Mouse (Mus musculus) bone marrow, adult 2 months (tissue): ENCODE data around the gene Rbm41.

Experiments
- CTCF ChIP-seq: fragments of 200-500 bp; IDR thresholded peaks from 2 replicates; pipeline ENCODE4 v1.5.1; 2011; ENCODE audit warnings: low read length, control low read depth; ENCODE audit not compliant: control insufficient read depth, insufficient read depth
- POLR2A ChIP-seq: fragments of 200-500 bp; IDR thresholded peaks from 2 replicates; pipeline ENCODE4 v1.6.1; 2011; ENCODE audit warnings: low read depth, mild to moderate bottlenecking, control low read depth, low read length, borderline replicate concordance; ENCODE audit not compliant: control insufficient read depth

DNA sequence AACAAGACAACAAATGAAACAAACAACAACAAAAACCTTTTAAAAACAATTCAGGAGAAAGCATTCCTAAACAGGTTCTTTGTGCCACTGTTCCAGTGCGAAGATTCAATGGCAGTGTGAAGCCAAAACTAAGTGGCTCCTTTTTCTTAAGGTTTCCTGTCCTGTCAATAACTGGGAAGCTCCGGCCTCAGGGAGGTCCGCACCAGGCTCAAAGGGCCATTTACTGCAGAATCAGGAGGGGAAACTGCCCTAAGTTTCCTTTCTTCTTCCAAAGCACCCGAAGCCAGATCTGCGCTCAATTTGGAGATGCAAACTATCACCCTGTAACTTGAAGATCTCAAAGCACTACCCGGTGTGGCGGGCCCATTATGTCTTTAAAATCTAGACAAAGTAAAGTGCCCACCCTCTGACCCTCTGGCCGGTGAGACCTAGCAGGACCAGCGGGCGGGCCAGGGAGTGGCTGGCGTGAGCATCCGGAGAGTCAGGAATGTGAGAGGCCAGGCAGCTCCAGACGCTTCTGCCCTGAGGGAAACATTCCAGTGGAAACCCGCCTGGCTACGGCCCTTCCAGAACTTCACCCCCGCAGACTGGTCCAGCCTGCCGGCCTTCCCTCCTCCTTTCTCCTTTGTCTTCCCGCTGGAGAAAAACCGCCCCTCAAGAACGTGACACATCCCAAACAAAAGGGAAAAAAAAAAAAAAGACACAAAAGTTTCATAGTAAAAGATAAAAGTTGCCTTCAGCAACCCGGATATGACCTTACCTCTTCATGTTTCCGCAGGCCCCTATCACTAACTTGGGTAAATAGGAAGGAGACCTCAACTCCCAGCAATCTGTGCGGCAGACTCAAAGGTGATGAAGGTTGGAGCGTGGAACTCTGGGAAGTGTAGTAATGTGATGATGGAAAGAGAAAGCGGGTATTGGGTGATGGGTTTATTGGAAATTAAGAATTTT, at the start of gene Rbm41:
- TF ChIP-seq POLR2A (no peak), CTCF (no peak)
